Mouse (Mus musculus): ENCODE results near the gene Zfp385b.

Zfp385b gene

GRCm38 (mm10) chr2:77691174-77691573, 128.3 kb downstream of the Zfp385b start:
- no peak for DNase-seq

DNA sequence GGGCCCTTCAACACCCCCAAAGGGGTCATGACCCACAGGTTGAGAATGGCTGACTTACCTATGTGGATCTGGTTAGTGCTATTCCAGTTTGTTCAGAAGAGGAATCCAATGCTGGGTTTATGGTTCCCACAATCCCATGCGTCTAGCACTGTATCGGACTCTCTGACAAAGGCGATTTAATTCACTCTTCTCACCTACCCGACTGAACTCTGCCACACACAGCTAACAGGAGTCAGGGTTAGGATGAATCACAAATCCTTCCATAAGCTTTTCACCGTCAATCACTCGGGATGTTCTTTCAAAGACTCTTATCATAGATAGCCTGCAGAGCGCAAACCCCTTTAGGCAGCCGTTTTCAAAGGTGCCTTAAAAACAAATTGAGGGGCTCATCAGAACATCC, 129.1 kb downstream of the Zfp385b start:
- no peak for DNase-seq

- DNase-seq, result no peak
Measured at GRCm38 (mm10) chr2:77688651-77689050, 130.8 kb downstream of the Zfp385b start.

DNA sequence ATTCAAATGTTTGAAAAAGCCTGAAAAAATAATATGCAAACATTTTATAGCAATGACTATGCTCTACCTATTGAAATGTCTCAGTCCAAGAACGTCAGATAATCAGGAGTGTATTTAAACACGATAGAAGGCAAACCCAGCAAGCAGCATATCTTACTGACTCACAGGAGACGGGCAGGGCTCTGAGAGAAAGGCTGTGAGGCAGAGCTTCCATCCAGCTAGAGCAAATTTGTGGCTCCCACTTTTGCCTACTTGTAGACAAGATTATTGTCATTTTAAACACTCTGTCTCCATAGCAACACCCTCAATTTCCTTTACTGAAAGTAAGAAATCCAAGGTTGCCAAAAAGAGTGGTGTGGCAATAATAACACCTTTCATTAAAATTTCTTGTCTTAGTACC, 135.4 kb downstream of the Zfp385b start:
- no peak for DNase-seq

- DNase-seq, result no peak
Measured at GRCm38 (mm10) chr2:77682205-77682604, 137.2 kb downstream of the Zfp385b start.

DNA sequence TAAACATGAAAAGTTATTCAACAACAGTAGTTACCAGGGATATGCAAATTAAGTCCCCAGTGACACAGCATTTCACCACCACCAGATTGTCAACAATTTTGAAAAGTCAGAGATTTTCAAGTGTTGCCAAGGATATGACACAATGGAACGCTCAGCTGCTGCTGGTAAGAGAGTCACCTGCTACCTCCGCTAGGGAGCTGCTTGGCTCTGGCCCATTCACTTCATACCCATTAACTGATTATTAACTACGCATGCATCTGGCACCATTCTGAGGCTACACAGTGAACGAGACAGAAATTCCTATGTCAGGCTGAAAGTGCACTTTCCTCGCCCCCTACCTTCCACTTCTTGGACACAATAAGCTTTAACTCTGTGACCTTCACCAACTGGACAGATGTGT, 137.7 kb downstream of the Zfp385b start:
- DNase-seq, result no peak

DNA sequence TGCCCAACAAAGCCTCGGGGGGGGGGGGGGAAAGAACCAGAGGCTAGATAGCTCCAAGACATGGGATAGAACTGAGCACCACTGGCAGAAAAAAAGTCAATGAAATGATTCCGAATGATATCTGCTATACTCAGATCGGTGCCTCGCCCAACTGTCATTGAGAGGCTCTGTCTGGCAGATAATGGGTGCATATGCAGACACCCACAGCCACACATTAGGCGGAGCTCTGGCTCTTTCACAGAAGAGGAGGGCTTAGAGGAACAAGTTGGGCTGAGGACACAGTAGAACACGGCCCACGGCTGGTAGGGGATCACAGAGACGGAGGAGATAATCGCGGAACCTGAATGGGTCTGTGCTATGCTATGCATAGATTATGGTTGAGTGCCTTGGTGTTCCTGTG, 145.7 kb downstream of the Zfp385b start:
- no peak for DNase-seq

DNA sequence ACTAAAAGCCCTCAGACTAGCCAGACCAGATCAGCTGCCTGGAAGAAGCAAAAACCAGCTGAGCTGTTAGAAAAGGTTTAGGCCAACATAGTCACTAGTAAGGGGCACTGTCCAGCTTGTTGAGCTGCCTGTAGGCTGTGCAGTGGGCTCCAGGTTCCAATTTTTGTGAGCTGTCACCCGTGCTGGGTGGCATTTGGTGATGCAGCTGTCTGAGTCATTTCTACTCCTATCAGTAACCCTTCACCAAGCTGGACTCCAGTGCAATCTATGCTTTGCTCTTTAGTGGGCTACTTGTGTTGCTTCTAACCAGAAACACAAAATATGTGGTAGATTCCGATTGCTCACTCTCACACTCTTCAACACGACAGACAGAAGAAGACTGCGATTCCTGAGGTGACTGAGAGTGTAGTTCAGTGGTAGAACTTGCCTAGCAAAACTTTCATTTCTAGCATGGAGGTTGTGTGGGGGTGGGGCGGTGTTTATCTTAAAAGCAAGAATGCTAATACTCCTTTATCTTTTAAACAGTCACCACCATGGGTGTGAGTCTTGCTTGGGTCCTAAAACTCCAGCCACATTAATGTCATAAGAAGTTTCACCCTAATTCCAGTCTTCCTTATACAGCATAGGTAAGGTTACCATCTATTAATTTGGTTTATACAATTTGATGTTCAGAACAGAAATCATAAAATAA, 147.1 kb downstream of the Zfp385b start:
- DNase-seq, result no peak

GRCm38 (mm10) chr2:77662171-77662570, 157.3 kb downstream of the Zfp385b start:
- no peak for DNase-seq

DNA sequence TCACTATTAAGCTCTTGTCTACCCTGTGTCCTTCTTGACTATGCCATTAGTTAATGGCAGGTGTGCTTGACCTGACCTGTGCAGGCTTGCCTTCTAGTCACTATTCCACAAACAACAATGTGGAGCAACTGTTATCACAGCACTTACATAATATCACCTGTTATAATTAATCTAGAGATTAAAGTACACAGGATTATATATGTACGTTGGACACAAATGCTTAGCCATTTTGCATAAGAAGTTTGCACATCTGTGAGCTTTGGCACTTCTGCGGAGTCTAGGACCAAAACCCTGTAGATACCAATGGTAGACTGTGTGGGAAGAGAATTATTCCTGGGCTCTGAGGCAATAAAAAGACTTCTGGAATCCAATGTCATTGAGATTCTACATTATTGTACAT, 165.8 kb downstream of the Zfp385b start:
- no peak for DNase-seq

GRCm38 (mm10) chr2:77641521-77642170, 177.8 kb downstream of the Zfp385b start:
- no peak for DNase-seq

DNA sequence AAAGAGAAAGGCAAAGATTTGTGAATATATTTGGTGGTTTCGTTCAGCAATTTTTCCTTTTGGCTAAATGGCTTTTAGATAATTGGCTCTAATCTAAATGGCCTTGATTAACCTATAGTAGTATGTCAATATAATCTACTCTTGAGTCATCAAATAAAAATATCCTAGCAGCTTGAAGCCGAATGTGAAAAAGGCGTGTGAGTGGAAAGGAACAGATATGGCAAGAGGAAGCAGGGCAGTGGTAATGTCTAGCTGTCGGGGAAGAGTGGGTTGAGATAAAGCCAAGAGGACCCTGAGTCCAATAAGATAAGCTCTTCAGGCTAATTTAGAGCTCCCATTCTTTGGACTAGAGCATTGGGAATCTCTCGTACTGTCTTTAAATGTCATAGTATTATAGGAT, 179.4 kb downstream of the Zfp385b start:
- DNase-seq, result no peak

DNA sequence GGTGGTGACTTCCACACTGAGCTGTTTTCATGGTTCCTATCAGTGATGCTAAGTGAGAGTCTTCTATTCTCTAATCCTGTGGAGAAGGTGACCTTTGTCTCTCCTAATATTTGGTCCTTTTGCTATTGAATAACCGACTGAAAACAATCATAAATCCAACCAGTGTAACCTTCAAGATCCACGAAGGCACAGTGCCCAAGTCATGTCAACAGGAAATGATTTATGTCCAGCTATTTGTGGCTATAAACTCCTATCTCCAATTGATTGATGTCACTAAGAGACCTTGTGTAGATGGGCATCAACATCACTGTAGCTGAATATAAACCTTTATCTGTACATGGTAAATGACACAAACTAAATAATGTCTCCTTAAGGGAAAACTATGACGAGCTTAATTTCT, 187.8 kb downstream of the Zfp385b start:
- no peak for DNase-seq

GRCm38 (mm10) chr2:77627622-77628231, 191.7 kb downstream of the Zfp385b start:
- peak; percentile 6 for DNase-seq

DNA sequence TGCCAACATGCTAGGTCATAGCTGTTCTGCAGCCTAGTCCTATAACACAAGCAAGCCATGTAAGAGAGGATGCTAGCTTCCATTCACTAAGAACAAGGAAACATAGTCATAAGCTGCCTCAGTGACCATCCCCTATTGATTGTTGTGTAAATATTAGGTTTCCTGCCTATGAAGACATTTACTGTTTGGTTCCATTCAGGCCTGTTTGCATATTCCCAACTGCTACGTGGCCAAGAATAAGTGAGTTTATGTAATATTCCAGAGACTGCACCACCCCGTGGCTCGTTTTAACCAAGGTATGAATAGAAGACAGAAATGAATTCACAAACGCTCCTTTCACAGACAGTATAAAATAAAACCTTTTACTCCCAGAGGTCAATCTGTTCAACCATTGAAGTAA, 200.8 kb downstream of the Zfp385b start:
- DNase-seq, result no peak

DNA sequence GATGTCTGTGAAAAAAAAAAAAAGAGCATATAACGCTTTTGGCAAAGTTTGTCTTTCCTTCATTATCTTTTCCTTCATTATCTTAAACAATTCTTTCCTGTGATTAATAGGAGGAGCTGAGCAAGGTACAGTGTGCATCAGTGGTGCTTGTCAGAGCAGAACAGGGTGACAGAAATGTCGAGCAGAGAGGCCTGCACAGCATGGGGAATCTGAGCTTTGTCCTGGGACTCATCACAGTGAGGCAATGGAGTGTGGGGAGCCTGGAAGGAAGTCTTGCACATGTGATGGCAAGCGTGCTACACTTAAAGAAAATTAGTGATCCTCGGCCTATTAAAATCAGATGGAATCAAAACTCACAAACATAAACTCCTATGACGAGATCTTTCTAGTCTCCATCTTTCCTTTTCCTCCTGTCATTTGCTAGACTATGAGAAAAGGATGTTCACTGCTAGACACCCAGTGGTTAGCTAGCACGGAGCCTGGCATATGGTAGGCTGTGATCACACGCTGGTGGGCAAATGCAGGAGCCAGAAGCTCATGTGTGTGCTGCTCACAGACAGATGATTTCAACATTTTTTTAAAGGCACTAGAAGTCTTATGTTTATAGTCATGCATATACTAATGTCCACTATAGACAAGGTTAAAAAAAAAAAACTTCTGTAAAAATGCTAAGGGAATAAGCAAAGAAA, 209.0 kb downstream of the Zfp385b start:
- DNase-seq, result no peak

GRCm38 (mm10) chr2:77609452-77609851, 210.0 kb downstream of the Zfp385b start:
- no peak for DNase-seq

- no peak for DNase-seq
Measured at GRCm38 (mm10) chr2:77608666-77609065, 210.8 kb downstream of the Zfp385b start.

GRCm38 (mm10) chr2:77593461-77593860, 226.0 kb downstream of the Zfp385b start:
- DNase-seq, result no peak

GRCm38 (mm10) chr2:77592525-77592924, 226.9 kb downstream of the Zfp385b start:
- no peak for DNase-seq

DNA sequence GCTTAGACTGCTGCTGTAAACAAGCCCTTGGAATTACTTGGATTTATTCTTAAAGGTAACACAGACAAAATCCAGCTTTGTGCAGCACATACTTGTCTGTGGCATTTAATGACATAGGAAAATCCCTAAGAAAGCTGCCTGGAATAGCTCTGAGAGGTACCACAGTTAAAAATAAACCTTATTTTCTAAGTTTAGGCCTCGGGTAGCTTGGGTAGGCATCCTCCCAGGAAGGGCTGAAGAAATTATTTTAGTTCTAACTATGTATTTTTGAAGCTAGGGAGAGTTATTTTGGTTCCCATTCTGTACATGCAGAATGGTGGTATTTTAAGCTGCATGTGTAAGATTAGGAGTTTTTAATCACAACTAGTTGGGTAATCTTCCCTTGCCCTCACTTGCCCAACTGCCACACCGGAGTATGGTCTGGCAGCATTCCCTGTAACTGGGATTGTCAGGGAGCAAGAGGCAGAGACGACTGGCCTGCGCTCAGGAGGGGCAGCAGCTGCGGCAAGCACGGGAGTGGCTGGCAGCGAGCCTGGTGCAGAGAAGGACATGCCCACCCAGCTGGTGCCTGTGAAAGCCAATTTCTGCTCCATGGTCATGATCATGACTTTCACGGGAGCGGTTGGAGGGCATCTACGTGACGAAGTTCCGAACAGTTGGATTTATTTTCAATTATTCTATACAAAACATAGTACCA, 230.1 kb downstream of the Zfp385b start:
- no peak for DNase-seq

GRCm38 (mm10) chr2:77587387-77587786, 232.1 kb downstream of the Zfp385b start:
- no peak for DNase-seq
